Mouse (Mus musculus) stomach, postnatal 0 days (tissue): Measurements from ENCODE around the gene Aqp6. TPM values are rescaled to one million over a fixed set of nuclear protein-coding genes. Genes with fewer than 3 reads are reported as not detected.

ENCODE experiments used
- ATAC-seq: fragments of 200-750 bp; cut with Nextera tagmentation; 2 replicates; pipeline ENCODE4 v1.8.0; 2017; ENCODE audit not compliant: low FRiP score, low TSS enrichment
- DNase-seq: peaks from one replicate; pipeline ENCODE4 v3.0.0-alpha.2; 2016; ENCODE audit warnings: low spot score
- H3K27ac ChIP-seq: fragments of 300-500 bp; sonication (generic); replicated peaks from 2 replicates; pipeline ENCODE4 v1.5.1; 2014; ENCODE audit warnings: mild to moderate bottlenecking, control low read depth
- H3K27me3 ChIP-seq: fragments of 300-500 bp; sonication (generic); 2 replicates; pipeline ENCODE4 v1.6.1; 2014; ENCODE audit warnings: low read length; ENCODE audit not compliant: control insufficient read depth, insufficient read depth
- H3K36me3 ChIP-seq: fragments of 300-500 bp; sonication (generic); 2 replicates; pipeline ENCODE4 v1.6.1; 2014; ENCODE audit warnings: low read length, mixed read lengths; ENCODE audit not compliant: control insufficient read depth, insufficient read depth
- H3K4me1 ChIP-seq: fragments of 300-500 bp; sonication (generic); replicated peaks from 2 replicates; pipeline ENCODE4 v1.6.1; 2014; ENCODE audit warnings: antibody characterized with exemption; ENCODE audit not compliant: control insufficient read depth, insufficient read depth
- H3K4me2 ChIP-seq: fragments of 300-500 bp; sonication (generic); replicated peaks from 2 replicates; pipeline ENCODE4 v1.6.1; 2014; ENCODE audit warnings: low read depth, mild to moderate bottlenecking, control low read depth, moderate library complexity
- H3K4me3 ChIP-seq: fragments of 300-500 bp; sonication (generic); 2 replicates; pipeline ENCODE4 v1.5.1; 2014; ENCODE audit warnings: low read depth, low read length, control low read depth
- H3K9ac ChIP-seq: fragments of 300-500 bp; sonication (generic); 2 replicates; pipeline ENCODE4 v1.6.1; 2014; ENCODE audit warnings: mild to moderate bottlenecking, low read length, control low read depth, mixed read lengths
- H3K9me3 ChIP-seq: fragments of 300-500 bp; sonication (generic); 2 replicates; pipeline ENCODE4 v1.6.1; 2016; ENCODE audit warnings: low read length; ENCODE audit not compliant: control insufficient read depth
- CTCF ChIP-seq: IDR thresholded peaks from 2 replicates; pipeline ENCODE4 v1.5.1; 2016; ENCODE audit warnings: antibody characterized with exemption, low read depth, mild to moderate bottlenecking, moderate library complexity
- EP300 ChIP-seq: optimal IDR thresholded peaks from 2 replicates; pipeline ENCODE3; 2016; ENCODE audit warnings: antibody characterized with exemption
- WGBS: fragments of 180-500 bp; shearing (Covaris S2); extraction: QIAGEN DNeasy Blood & Tissue Kit; methylation state at CpG from one replicate; pipeline ENCODE4 v1.1.7; 2014; 5-methylcytosine and 5-hydroxymethylcytosine counted together
- polyA plus RNA-seq: library from polyadenylated mRNA; unstranded; fragments of >200 nt; fragmentation: Nextera tagmentation; extraction: Ambion mirVana; gene quantifications from 2 replicates; pipeline ENCODE4 v1.2.1, GENCODE M21; 2015

The Aqp6 gene
- polyA plus RNA-seq = not detected in 2 replicates

- no peak within 1 kb of the TSS for H3K4me2 ChIP-seq
- 74% methylated on average over 21 of the region's 22 CpGs for WGBS
- TF ChIP-seq EP300 = no peak
- no peak for TF ChIP-seq CTCF
- no peak within 1 kb of the TSS for H3K9ac ChIP-seq
- H3K4me3 ChIP-seq = no peak within 1 kb of the TSS
- H3K9me3 ChIP-seq = no peaks in the 10 kb centered on the region
- no peaks in the 10 kb centered on the region for H3K36me3 ChIP-seq
- no peaks in the 10 kb centered on the region for H3K4me1 ChIP-seq
- H3K27ac ChIP-seq = no peak within 1 kb of the TSS
- DNase-seq (no peak), ATAC-seq (no peak)
- no peaks in the 10 kb centered on the region for H3K27me3 ChIP-seq
Measured at GRCm38 (mm10) chr15:99600986-99601822, at the start of gene Aqp6. Gene Aqp6, plus strand, starts transcription at chr15:99601400.

GRCm38 (mm10) chr15:99553767-99554166, 47.4 kb upstream of the Aqp6 start:
- Histone ChIP-seq H3K4me2 (no peak overlapping the region), H3K36me3 (no peaks in the 10 kb centered on the region), H3K27ac (no peak overlapping the region), H3K27me3 (no peaks in the 10 kb centered on the region), H3K4me1 (no peaks in the 10 kb centered on the region), H3K4me3 (no peak overlapping the region), H3K9me3 (no peaks in the 10 kb centered on the region), H3K9ac (no peak overlapping the region)
- WGBS = 33% methylated on average over 6 of the region's 6 CpGs
- TF ChIP-seq CTCF (no peak), EP300 (no peak)
- no peak for DNase-seq
- ATAC-seq = peak; percentile 54; the same call in 1 of the 2 replicates

- Histone ChIP-seq H3K27ac (no peak overlapping the region), H3K27me3 (no peaks in the 10 kb centered on the region), H3K4me1 (no peaks in the 10 kb centered on the region), H3K4me2 (no peak overlapping the region), H3K9ac (no peak overlapping the region), H3K36me3 (no peaks in the 10 kb centered on the region), H3K9me3 (no peaks in the 10 kb centered on the region), H3K4me3 (no peak overlapping the region)
- no peak for DNase-seq
- no peak for ATAC-seq
- TF ChIP-seq EP300 = no peak
- peak; percentile 32 for TF ChIP-seq CTCF
- 77% methylated on average over 1 of the region's 1 CpGs for WGBS
Measured at GRCm38 (mm10) chr15:99558947-99559346, 42.3 kb upstream of the Aqp6 start.

- H3K4me1 ChIP-seq = no peaks in the 10 kb centered on the region
- 56% methylated on average over 10 of the region's 10 CpGs for WGBS
Measured at GRCm38 (mm10) chr15:99560246-99560645, 41.0 kb upstream of the Aqp6 start.

GRCm38 (mm10) chr15:99567371-99567770, 33.8 kb upstream of the Aqp6 start:
- Histone ChIP-seq H3K9ac (no peak overlapping the region), H3K4me1 (no peaks in the 10 kb centered on the region), H3K9me3 (no peaks in the 10 kb centered on the region), H3K4me2 (no peak overlapping the region), H3K36me3 (no peaks in the 10 kb centered on the region), H3K27me3 (no peaks in the 10 kb centered on the region), H3K27ac (no peak overlapping the region), H3K4me3 (no peak overlapping the region)
- WGBS = 52% methylated on average over 4 of the region's 4 CpGs
- TF ChIP-seq CTCF = no peak
- no peak for TF ChIP-seq EP300
- ATAC-seq (peak; percentile 21; the same call in 1 of the 2 replicates), DNase-seq (no peak)

More at GRCm38 (mm10) chr15:99560246-99560645, 41.0 kb upstream of the Aqp6 start:
- H3K36me3 ChIP-seq = no peaks in the 10 kb centered on the region
- H3K9ac ChIP-seq = no peak overlapping the region
- no peaks in the 10 kb centered on the region for H3K27me3 ChIP-seq
- H3K4me2 ChIP-seq = no peak overlapping the region
- TF ChIP-seq CTCF = no peak
- no peak for TF ChIP-seq EP300
- no peak overlapping the region for H3K27ac ChIP-seq
- no peak for DNase-seq
- ATAC-seq = no peak
- H3K4me3 ChIP-seq = no peak overlapping the region
- H3K9me3 ChIP-seq = no peaks in the 10 kb centered on the region

GRCm38 (mm10) chr15:99568682-99569081, 32.5 kb upstream of the Aqp6 start:
- no peak for ATAC-seq
- Histone ChIP-seq H3K9ac (no peak overlapping the region), H3K27ac (no peak overlapping the region), H3K4me1 (no peaks in the 10 kb centered on the region), H3K27me3 (no peaks in the 10 kb centered on the region), H3K9me3 (no peaks in the 10 kb centered on the region), H3K4me2 (no peak overlapping the region), H3K36me3 (no peaks in the 10 kb centered on the region), H3K4me3 (no peak overlapping the region)
- DNase-seq = no peak
- WGBS = 66% methylated on average over 6 of the region's 6 CpGs
- no peak for TF ChIP-seq EP300
- no peak for TF ChIP-seq CTCF
